Mouse (Mus musculus): ENCODE results near the gene Senp3. TPM values are rescaled to one million over a fixed set of nuclear protein-coding genes. Genes with fewer than 3 reads are reported as not detected.

The Senp3 gene
- polyA plus RNA-seq, 1 experiment: 187 TPM

- TF ChIP-seq POLR2A (IDR thresholded peaks at IDR 0.05; ENCODE audit: low read depth, low read length): no peak
- 0 out of 2 replicates have a peak, but pooled peaks have one; percentile 22 for TF ChIP-seq CTCF (IDR thresholded peaks at IDR 0.05; ENCODE audit: borderline replicate concordance, insufficient read depth, low read length)
- Histone ChIP-seq H3K4me3 (ENCODE audit: insufficient read depth, low read length) (no peak overlapping the region), H3K27ac (ENCODE audit: insufficient read depth, low read length) (no peak overlapping the region), H3K4me1 (ENCODE audit: control insufficient read depth, insufficient read depth, low read length) (0 out of 2 replicates have a peak, but pooled peaks cover 4% of the 10 kb centered on the region)
Measured at GRCm38 (mm10) chr11:69656617-69657461, 25.0 kb downstream of the Senp3 start.

GRCm38 (mm10) chr11:69656065-69656455, 25.8 kb downstream of the Senp3 start:
- no peak for TF ChIP-seq CTCF (IDR thresholded peaks at IDR 0.05; ENCODE audit: borderline replicate concordance, insufficient read depth, low read length)
- TF ChIP-seq POLR2A (IDR thresholded peaks at IDR 0.05; ENCODE audit: low read depth, low read length): no peak
- Histone ChIP-seq H3K4me1 (ENCODE audit: control insufficient read depth, insufficient read depth, low read length) (0 out of 2 replicates have a peak, but pooled peaks cover 4% of the 10 kb centered on the region), H3K27ac (ENCODE audit: insufficient read depth, low read length) (no peak overlapping the region), H3K4me3 (ENCODE audit: insufficient read depth, low read length) (no peak overlapping the region)

GRCm38 (mm10) chr11:69655264-69656064, 26.4 kb downstream of the Senp3 start, which contains the start of gene Sox15:
Gene Sox15 (plus strand): TSS chr11:69655314.
- Histone ChIP-seq H3K27ac (ENCODE audit: insufficient read depth, low read length) (no peak within 1 kb of the TSS), H3K4me1 (ENCODE audit: control insufficient read depth, insufficient read depth, low read length) (0 out of 2 replicates have a peak, but pooled peaks cover 4% of the 10 kb centered on the region), H3K4me3 (ENCODE audit: insufficient read depth, low read length) (no peak within 1 kb of the TSS)
- TF ChIP-seq CTCF (IDR thresholded peaks at IDR 0.05; ENCODE audit: borderline replicate concordance, insufficient read depth, low read length): peak; percentile 80
- no peak for TF ChIP-seq POLR2A (IDR thresholded peaks at IDR 0.05; ENCODE audit: low read depth, low read length)

- Histone ChIP-seq H3K27ac (ENCODE audit: insufficient read depth, low read length) (no peak overlapping the region), H3K4me3 (ENCODE audit: insufficient read depth, low read length) (no peak overlapping the region), H3K4me1 (ENCODE audit: control insufficient read depth, insufficient read depth, low read length) (0 out of 2 replicates have a peak, but pooled peaks cover 4% of the 10 kb centered on the region)
- no peak for TF ChIP-seq POLR2A (IDR thresholded peaks at IDR 0.05; ENCODE audit: low read depth, low read length)
- TF ChIP-seq CTCF (IDR thresholded peaks at IDR 0.05; ENCODE audit: borderline replicate concordance, insufficient read depth, low read length): no peak
Measured at GRCm38 (mm10) chr11:69654760-69655159, 27.1 kb downstream of the Senp3 start.

- Histone ChIP-seq H3K4me3 (ENCODE audit: insufficient read depth, low read length) (no peak overlapping the region), H3K27ac (ENCODE audit: insufficient read depth, low read length) (no peak overlapping the region), H3K4me1 (ENCODE audit: control insufficient read depth, insufficient read depth, low read length) (0 out of 2 replicates have a peak, but pooled peaks cover 4% of the 10 kb centered on the region)
- TF ChIP-seq POLR2A (IDR thresholded peaks at IDR 0.05; ENCODE audit: low read depth, low read length): no peak
- no peak for TF ChIP-seq CTCF (IDR thresholded peaks at IDR 0.05; ENCODE audit: borderline replicate concordance, insufficient read depth, low read length)
Measured at GRCm38 (mm10) chr11:69653399-69653798, 28.5 kb downstream of the Senp3 start.

GRCm38 (mm10) chr11:69645860-69646259, 36.0 kb downstream of the Senp3 start:
- Histone ChIP-seq H3K27ac (ENCODE audit: insufficient read depth, low read length) (no peak overlapping the region), H3K4me3 (ENCODE audit: insufficient read depth, low read length) (no peak overlapping the region), H3K4me1 (ENCODE audit: control insufficient read depth, insufficient read depth, low read length) (no peaks in the 10 kb centered on the region)
- no peak for TF ChIP-seq CTCF (IDR thresholded peaks at IDR 0.05; ENCODE audit: borderline replicate concordance, insufficient read depth, low read length)
- no peak for TF ChIP-seq POLR2A (IDR thresholded peaks at IDR 0.05; ENCODE audit: low read depth, low read length)

GRCm38 (mm10) chr11:69635471-69635870, 46.4 kb downstream of the Senp3 start:
- H3K4me1 ChIP-seq (ENCODE audit: control insufficient read depth, insufficient read depth, low read length): 0 out of 2 replicates have a peak, but pooled peaks cover 2% of the 10 kb centered on the region
- no peak overlapping the region for H3K4me3 ChIP-seq (ENCODE audit: insufficient read depth, low read length)
- TF ChIP-seq POLR2A (IDR thresholded peaks at IDR 0.05; ENCODE audit: low read depth, low read length): no peak
- no peak overlapping the region for H3K27ac ChIP-seq (ENCODE audit: insufficient read depth, low read length)

GRCm38 (mm10) chr11:69633128-69633866, 48.6 kb downstream of the Senp3 start:
- TF ChIP-seq CTCF (IDR thresholded peaks at IDR 0.05; ENCODE audit: borderline replicate concordance, insufficient read depth, low read length): no peak
- no peak for TF ChIP-seq POLR2A (IDR thresholded peaks at IDR 0.05; ENCODE audit: low read depth, low read length)
- Histone ChIP-seq H3K4me1 (ENCODE audit: control insufficient read depth, insufficient read depth, low read length) (0 out of 2 replicates have a peak, but pooled peaks cover 2% of the 10 kb centered on the region), H3K27ac (ENCODE audit: insufficient read depth, low read length) (peak overlapping the region; percentile 57), H3K4me3 (ENCODE audit: insufficient read depth, low read length) (peak overlapping the region; percentile 88)
